Mouse (Mus musculus) CD4-positive, CD25-positive, alpha-beta regulatory T cell, adult 2 months (primary cell): ENCODE data around the gene Zfp213.
"Not testable (repeated sequence)": the region's sequence is repeated elsewhere in the genome, so short reads cannot be mapped to it uniquely, and the experiment has no call there.

ENCODE experiments used
- DNase-seq: peaks from one replicate; pipeline ENCODE4 v3.0.0-alpha.2; 2012; ENCODE audit warnings: low read depth, low spot score

Gene Zfp213

GRCm38 (mm10) chr17:23563595-23564367, at the start of gene Zfp213:
TSS of gene Zfp213 (minus strand) at chr17:23564238.
- DNase-seq, result peak; percentile 97

GRCm38 (mm10) chr17:23610361-23610800, 46.3 kb upstream of the Zfp213 start:
- peak; percentile 93 for DNase-seq

- DNase-seq, result no peak
Observed at GRCm38 (mm10) chr17:23609612-23610011, 45.6 kb upstream of the Zfp213 start.

DNA sequence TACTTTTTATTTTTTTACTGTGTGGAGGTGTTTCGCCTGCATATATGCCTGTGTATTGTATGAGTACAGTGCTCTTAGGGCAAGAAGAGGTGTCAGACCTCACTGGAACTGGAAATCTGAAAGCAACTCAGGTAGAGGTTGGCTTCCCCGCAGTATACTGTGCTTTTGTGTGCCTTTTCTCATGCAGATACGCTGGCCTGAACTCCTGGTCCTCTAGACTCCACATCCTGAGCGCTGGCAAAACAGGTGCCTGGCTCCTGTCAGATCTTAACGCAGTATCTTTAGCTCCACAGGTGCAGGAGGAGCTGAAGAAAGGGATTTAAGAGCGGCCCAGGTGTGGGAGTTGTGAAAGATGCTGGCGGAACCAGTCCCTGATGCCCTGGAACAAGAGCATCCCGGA, 41.2 kb upstream of the Zfp213 start:
- no peak for DNase-seq

DNA sequence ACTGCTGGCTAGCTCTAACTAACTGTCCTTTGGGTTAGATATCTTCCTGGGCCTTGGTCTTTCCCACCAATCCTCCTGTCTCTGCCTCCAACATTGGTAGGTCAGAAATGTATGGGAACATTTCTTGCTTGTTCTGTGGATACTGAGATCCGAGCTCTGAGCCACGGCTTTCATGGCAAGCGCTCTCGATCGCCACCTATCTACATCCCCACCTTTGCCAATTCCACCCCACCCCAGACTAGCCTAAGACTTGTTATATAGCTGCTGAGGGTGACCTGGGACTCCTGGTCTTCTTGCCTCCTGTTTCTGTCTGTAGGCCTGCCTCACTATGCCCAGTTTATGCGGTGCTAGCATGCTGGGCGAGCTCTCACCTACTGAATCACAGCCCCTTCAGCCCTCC, 40.4 kb upstream of the Zfp213 start:
- DNase-seq, result no peak

GRCm38 (mm10) chr17:23603542-23603941, 39.5 kb upstream of the Zfp213 start:
- DNase-seq, result peak; percentile 76

- DNase-seq, result no peak
Observed at GRCm38 (mm10) chr17:23603077-23603476, 39.0 kb upstream of the Zfp213 start.

DNA sequence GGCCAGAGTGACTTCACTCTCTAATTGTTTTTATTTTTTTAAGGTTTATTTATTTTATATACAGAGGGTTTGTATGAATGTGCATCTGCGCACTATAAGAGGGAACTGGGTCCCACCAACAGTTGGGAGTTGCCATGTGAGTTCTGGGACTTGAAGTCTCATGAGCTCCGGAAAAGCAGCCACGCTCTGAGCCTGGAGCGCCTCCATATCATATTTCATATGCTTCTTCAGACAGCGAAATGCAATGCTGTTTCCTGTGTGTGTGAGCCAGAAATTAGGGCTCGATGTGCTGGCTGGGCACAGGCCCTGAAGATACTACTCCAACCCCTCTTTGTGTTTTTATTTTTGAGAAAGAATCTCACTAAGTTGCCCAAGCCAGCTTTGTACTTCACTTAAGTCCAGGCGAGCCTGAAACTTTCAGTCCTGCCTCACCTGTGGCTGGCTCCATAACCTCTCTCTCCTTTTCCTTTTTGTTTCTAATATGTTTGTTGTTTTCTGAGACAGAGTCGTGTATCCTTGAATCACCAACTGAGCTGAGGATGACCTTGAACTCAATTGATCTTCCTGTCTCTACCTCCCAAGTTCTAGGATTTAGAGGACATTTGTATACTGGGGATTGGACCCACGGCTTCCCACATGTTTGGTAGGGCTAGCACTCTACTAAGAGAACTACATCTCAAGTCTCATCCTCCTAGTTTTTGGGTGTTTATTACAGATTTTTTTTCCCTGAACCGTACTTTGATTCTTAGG, 38.0 kb upstream of the Zfp213 start:
- no peak for DNase-seq

GRCm38 (mm10) chr17:23600641-23601622, 36.9 kb upstream of the Zfp213 start, which contains the start of gene Zscan10:
TSS of gene Zscan10 (plus strand) at chr17:23600856.
- DNase-seq, result no peak

GRCm38 (mm10) chr17:23599605-23600063, 35.6 kb upstream of the Zfp213 start:
- DNase-seq, result no peak

- peak; percentile 94 for DNase-seq
Observed at GRCm38 (mm10) chr17:23598582-23599552, 34.8 kb upstream of the Zfp213 start, which contains the start of gene Zfp13. TSS of gene Zfp13 (minus strand) at chr17:23599487.

GRCm38 (mm10) chr17:23595139-23595538, 31.1 kb upstream of the Zfp213 start:
- not testable (repeated sequence) for DNase-seq

DNA sequence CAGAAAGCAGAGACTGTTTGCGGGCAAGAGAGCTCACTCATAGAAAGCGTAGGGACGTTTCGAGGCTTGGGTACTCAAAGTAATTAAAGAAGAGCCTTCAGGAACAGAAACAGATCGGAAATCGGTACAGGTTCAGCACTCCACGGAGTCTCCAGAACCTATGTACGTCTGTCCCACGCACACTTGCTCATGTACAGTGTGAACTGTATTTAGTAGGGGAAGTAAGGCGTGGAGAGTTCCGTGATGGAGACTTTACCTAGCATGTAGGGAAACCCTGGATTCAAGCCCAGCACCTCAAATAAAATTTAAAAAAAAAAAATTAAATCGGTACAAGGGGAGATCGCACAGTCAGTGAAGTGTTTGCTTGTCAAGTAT, 28.9 kb upstream of the Zfp213 start:
- no peak for DNase-seq

DNA sequence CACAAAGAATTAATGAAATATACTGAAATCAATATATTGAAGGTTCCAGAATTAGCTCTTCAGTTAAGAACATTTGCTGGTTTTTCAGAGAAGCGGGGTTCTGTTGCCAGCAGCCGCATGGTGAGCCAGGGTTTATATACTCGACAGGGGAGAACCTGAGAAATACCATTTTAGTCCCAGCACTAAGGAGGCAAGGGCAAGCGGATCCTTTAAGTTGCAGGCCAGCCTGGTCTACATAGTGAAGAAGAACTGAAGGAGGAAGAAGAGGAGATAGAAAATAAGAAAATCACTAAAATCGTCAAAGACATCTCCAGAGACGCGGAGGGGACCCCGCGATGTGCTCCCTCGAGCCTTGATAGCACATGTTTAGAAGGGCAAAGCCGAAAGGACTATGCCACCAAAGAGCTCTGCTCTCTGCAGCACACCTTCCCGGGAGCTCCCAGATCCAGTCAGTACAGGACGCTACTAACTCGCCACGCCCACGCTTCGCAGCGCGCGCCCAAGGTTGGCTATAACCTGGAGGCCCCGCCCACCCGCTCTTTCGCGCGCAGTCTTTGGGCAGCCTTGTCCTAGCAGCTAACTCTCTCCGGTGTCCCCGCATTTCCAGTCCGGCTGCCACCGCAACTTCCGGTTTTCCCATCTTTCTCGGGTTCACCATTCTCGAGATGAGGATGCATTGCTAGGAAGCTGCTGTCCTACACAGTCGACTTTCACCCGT, 28.3 kb upstream of the Zfp213 start:
- DNase-seq, result peak; percentile 91

DNA sequence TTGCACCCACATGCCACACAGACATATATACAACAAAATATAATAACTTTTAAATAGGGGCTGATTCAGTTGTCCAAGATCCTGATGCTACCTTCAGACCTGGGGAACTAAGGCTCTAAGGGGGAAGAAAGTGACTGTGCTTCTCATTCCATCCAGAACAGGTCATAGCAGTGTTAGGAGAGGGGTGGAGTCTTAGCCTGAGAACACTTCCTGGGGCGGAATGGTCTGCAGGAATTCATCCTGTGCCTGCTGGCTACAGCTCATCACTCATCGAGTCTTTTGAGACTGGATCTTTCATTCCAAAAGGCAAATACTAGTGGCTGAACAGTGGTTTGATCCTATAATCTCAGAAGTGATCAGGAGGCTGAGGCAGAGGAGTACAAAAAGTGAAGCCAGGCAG, 23.2 kb upstream of the Zfp213 start:
- no peak for DNase-seq

DNA sequence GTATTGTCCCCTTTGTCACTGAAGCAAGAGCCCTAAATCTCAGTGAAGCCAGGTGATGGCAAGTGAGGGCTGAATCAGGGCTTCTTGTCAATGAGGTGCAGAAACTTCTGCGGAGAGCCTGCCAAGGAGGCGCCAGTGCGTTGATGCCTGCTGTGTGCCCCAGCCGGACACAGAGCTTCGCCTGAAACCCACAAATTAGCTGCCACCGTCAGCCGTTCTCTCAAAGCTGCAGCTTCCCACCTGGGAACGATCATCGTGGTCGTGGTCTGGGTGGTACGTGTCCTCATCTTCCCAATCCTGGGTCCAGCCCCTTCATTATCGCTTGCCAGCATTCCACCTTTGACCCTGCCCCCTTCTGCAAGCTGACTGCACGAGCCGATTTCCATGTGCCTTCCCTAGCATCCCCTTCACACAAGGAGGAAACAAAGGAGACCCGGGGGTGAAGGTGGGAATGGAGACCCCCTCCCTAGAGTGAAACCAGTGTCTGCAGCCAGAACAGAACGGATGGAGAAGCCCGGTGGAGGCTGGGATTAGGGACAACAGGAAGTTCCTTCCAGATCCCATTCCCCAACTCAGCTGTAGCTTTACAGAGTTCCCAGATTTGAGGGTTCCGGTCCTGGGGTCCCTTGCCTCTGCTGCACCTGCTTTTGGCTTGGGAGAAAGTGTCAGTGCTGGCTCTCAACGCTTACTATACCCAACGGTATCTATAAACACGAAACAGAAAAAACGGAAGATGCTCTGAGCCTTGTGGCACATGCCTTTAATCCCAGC, 21.9 kb upstream of the Zfp213 start:
- DNase-seq, result no peak

- no peak for DNase-seq
Observed at GRCm38 (mm10) chr17:23584786-23585185, 20.7 kb upstream of the Zfp213 start.

GRCm38 (mm10) chr17:23575951-23576552, 12.0 kb upstream of the Zfp213 start:
- DNase-seq, result no peak
